Mouse (Mus musculus) activated CD4-positive, CD25-positive, alpha-beta regulatory T cell, adult 4 months (primary cell): Measurements from ENCODE around the gene Tubgcp2. TPM values are rescaled to one million over a fixed set of nuclear protein-coding genes. Genes with fewer than 3 reads are reported as not detected.
A peak's percentile ranks its signal among the peaks of the same experiment; 100 is the strongest.

Experiments used
- ATAC-seq: one replicate; pipeline ENCODE4 v1.8.0; 2017
- polyA plus RNA-seq, 2 experiments: library from polyadenylated mRNA; unstranded; fragments of 100-300 nt; shearing (Covaris generic); gene quantifications; one replicate each; pipeline ENCODE4 v1.2.1; 2017

Gene Tubgcp2
- 10 to 100 TPM; 22.2 to 23.0 TPM for polyA plus RNA-seq

DNA sequence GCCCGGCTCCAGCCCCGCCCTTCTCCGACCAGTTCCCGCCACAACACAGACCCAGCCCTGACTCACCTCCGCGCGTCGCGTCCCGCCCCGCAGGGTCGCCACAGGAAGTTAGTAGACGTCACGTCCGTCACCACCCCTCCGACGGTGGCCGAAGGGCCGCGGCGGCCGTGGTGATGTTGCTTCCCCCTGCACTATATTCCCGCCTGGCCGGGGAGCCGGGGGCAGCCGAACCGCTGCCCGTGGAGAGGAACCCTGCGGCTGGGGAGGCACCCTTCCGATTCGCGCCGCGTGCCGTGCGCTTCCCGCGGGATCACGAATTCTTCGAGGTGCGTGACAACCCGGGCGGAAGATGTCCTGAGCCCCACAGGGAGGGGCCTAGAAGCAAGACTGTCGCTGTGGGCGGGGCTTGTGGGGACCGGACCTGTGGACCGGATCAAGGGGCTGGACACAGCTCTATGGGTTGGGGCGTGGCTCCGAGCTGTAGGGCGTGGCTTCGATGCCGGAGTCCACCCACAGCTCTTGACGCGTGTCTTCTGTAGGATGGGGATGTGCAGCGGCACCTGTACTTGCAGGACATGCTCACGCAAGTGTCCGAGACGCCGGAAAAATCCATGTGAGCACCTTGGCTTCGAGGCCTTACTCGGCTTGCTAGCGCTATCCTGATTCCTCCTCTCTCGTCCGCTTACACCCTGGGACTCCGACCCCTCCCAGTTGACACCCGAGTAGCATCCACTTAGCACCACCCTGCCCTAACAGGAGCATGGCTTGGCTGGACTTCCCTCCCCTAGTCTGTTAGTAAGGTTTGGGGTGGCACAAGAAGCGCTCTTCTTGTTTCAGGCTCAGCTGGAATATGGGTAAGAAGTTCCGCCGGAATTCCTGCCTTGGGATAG, at the start of gene Tubgcp2, which contains the start of gene Zfp511:
Gene Tubgcp2 (minus strand): TSS at position 389 of the 890 bp plus-strand sequence.
Gene Zfp511 (plus strand): TSS at position 111 of the 890 bp plus-strand sequence.
- peak; percentile 88 for ATAC-seq

DNA sequence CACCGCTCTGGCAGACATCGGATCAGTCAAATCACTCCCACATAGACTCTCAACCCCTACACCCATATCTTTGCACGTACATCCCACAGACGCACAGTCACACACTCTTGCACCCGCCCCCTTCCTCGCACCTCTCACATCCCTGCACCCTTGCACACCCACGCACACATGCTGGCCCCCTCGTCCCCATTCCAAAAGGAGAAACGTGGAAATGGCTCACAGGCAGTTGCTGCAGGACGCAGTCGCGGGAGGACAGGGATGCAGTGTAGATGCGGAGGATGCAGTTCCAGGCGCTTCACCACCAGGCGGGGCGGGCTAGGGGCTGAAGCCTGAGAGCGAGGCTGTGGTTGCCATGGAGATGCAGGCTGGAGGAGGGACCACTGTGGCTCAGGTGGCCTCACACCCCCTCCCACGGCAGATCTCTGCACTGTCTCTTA, 45.8 kb upstream of the Tubgcp2 start, which contains the start of gene Caly:
Gene Caly (minus strand): TSS at position 307 of the 437 bp plus-strand sequence.
- ATAC-seq = no peak

- no peak for ATAC-seq
Observed at GRCm38 (mm10) chr7:140081408-140082241, 45.2 kb upstream of the Tubgcp2 start.

DNA sequence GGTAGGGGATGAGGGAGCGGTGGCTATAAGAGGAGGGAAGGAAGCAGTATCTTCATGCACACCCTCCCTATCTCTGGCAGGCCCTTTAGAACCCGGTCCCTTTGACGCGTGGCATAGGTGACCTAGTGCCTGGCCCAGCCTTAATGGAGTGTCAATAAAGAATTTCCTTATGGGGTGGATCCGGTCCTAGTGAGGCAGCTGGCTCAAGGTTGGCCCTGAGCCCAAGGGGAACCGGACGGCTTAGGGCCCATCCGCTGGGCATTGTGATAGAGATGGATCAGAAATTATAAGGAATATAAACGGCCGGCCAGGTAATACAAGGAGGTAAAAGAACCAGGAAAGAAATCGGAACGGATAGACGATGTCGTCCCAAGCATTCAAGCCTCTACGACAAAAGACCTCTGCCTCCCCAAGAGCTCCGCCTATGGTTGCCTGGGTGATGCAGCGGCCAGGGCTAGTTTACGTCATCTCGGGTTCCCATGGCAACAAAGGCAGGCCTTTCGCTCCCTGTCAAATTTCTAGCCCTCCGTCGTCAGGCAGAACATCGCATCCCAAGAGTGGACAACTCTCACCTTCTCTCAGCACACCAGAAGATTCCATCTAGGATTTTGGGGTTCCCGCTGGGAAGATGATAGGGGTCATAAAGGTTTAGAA, 44.2 kb upstream of the Tubgcp2 start:
- peak; percentile 69 for ATAC-seq

DNA sequence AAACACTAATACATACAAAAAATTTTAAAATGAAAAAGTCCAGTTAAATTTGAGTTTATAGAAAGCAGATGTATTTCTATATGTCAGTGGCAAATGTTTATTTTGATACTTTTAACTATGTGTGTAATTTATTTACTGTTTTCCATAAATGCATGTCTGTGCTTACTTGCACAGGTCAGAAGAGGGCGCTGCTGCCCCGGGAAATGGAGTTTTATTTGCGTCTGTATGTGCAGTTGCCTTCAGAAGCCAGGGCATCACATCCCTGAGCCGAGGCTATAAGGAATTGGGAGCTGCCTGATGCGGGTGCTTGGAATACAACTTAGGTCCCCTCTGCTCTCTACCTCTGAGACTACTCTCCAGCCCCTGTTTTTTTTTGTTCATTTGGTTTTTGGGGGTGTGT, 42.2 kb upstream of the Tubgcp2 start:
- no peak for ATAC-seq

GRCm38 (mm10) chr7:140077698-140078097, 41.2 kb upstream of the Tubgcp2 start:
- ATAC-seq = no peak

DNA sequence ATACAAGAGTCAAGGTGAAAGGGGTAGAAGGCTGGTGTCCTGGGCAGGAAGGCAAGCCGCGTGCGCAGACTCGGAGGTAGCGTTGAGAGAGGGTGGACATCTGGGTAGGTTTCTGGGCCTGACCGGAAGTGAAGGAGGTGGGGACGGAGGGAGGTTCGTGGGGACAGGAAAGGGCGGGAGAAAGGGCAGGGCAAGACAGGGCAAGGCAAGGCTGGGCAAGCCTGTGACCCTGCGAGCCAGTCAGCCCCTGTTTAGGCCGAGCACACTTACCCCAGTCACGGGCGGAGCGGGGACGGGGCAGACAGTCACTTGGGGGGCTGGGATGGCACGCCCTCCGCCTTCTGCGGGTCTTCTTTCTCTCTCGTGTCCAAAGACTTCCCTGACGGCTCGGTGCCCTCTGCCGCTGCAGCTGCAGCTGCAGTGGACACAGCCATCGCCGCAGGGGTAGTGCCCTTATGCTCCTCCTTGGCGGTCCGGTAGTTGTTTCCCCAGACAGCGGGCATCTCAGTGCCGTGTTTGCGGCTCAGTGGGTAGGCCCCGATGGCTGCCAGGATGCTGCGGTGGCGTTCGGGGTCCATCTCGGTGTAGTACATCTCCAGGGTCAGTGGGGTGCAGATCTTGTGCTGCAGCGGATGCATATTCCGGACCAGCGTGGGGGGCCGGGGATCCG, 33.7 kb upstream of the Tubgcp2 start:
- ATAC-seq = no peak

- no peak for ATAC-seq
Observed at GRCm38 (mm10) chr7:140067397-140067796, 30.9 kb upstream of the Tubgcp2 start.

- ATAC-seq = peak; percentile 52
Observed at GRCm38 (mm10) chr7:140063092-140063491, 26.6 kb upstream of the Tubgcp2 start.

DNA sequence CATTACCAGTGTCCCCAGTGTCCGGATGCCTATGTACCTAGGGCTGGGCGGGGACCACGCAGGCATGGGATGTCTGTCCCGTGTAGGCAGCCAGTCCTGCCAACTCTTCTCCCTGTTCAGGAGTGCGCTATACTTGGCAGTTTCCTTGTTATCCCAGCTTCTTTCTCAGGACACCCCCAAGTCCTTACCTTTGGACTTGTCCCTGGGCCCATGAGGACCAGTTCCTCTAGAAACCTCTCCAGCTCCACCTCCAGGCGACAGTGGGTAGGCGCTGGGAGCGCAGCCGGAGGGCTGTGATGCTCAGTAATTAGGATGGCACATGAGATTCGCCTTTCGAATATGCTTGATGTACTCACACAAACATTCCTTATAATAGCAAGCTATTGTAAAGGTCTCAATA, 25.8 kb upstream of the Tubgcp2 start:
- no peak for ATAC-seq

- ATAC-seq = no peak
Observed at GRCm38 (mm10) chr7:140061832-140062130, 25.3 kb upstream of the Tubgcp2 start.

- ATAC-seq = no peak
Observed at GRCm38 (mm10) chr7:140060936-140061831, 24.7 kb upstream of the Tubgcp2 start.

DNA sequence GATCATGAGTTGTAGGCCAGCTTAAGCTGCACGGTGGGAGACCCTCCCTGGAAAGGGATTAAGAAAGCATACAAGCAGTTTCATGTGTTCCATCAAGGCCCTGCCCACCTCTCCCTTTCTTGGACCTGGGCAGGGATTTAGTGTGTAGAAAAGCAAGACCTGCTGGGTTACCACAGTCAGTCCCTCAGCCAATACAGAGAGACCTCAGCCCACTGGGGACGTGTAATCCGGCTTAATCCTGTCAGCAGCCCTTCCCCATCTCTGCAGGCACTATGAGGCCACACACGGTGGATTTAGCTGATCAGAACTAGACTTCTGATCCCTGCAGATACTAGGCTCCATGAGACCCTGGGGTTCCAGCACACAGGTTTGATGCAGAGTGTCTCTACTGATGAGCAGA, 23.1 kb upstream of the Tubgcp2 start:
- ATAC-seq = no peak

GRCm38 (mm10) chr7:140058528-140058927, 22.1 kb upstream of the Tubgcp2 start:
- no peak for ATAC-seq

- ATAC-seq = no peak
Observed at GRCm38 (mm10) chr7:140057413-140058407, 21.2 kb upstream of the Tubgcp2 start.

GRCm38 (mm10) chr7:140054124-140054523, 17.7 kb upstream of the Tubgcp2 start:
- no peak for ATAC-seq

GRCm38 (mm10) chr7:140049115-140049689, 12.7 kb upstream of the Tubgcp2 start:
- ATAC-seq = no peak

GRCm38 (mm10) chr7:140048361-140049114, 12.1 kb upstream of the Tubgcp2 start, which contains the start of gene Msx3:
Gene Msx3 (minus strand): TSS chr7:140049089.
- peak; percentile 23 for ATAC-seq
